Mouse (Mus musculus): ENCODE results near the gene Gm20388. TPM values are rescaled to one million over a fixed set of nuclear protein-coding genes. Genes with fewer than 3 reads are reported as not detected.

Gene Gm20388
- polyA plus RNA-seq, 1 experiment = 23.9 TPM

DNA sequence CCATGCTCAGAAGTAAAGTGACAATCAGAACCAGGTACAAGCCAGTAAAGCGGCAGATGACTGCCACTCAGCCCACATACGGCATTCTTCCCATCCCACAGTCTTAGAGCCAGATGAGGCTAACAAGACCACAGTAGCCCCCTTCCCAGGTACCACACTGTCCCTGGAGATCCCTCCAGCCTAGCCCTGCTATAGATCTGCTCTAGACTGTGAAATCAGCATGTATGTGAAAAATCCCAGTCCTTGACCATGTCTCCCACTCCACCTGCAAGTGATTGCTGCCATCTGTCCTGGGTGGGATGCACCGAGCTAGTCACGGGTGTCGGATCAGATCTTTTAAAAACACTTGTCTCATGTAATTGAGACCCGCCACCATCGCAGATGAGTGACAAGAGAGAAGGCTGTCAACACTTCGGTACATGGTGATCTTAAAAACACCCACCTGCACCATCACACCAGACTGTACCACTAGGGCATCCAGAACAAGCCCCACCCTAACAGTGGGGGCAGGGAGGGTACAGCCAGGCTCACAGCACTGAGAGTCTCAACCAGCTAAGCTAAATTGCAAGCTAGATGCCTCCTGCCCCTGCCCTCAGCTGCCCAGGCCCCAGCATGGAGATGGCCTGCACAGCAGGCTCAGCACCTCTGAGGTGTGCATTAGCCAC lies 669.8 kb downstream of the Gm20388 start:
- Histone ChIP-seq H3K4me1 (ENCODE audit: control insufficient read depth, insufficient read depth, low read length) (no peaks in the 10 kb centered on the region), H3K4me3 (ENCODE audit: insufficient read depth, low read length) (no peak overlapping the region), H3K27ac (ENCODE audit: insufficient read depth, low read length) (no peak overlapping the region)
- TF ChIP-seq CTCF (IDR thresholded peaks at IDR 0.05; ENCODE audit: extremely low read depth, insufficient read depth, low read length) = no peak
- no peak for TF ChIP-seq POLR2A (IDR thresholded peaks at IDR 0.05; ENCODE audit: extremely low read depth, insufficient read depth, low read length)

DNA sequence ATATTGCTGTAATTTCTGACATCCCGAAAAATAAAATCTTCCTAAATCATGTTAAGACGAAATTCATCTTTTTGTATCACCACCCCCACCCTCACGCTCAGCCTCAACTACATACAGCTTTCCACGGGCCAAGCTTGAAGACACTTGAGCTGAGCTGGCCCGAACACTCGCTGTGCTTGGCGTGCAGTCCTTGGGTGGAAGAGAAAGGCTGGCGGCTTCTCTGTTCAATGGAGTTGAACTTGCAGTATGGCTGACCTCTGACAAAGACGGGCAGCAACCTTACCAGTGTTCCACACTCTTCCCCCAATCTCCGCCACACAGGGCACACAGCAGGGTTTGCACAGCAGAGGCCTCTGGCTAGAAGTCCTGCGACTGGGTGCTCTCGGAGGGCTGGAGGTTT lies 670.7 kb downstream of the Gm20388 start:
- Histone ChIP-seq H3K4me1 (ENCODE audit: control insufficient read depth, insufficient read depth, low read length) (no peaks in the 10 kb centered on the region), H3K4me3 (ENCODE audit: insufficient read depth, low read length) (no peak overlapping the region), H3K27ac (ENCODE audit: insufficient read depth, low read length) (no peak overlapping the region)
- TF ChIP-seq POLR2A (IDR thresholded peaks at IDR 0.05; ENCODE audit: extremely low read depth, insufficient read depth, low read length) = no peak

DNA sequence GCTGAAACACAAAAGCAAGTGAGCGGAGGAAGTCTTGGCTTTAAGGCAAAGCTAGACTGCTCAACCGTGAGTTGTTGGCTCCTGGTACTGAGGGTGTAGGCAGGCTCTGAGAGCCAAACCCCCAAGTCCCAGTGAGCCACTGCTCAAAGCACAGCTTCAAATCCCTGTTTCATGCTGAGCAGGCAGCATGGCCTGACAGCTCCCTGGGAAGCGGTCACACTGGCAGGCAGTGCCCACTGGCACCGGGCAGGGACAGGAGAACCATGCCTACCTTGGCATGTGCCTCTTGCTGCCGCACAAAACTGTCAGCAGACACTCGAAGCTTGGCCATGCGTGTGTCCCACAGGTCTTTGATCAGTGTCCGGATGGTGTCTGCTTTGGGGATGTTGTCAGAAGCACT lies 671.2 kb downstream of the Gm20388 start:
- TF ChIP-seq CTCF (IDR thresholded peaks at IDR 0.05; ENCODE audit: extremely low read depth, insufficient read depth, low read length) (no peak), POLR2A (IDR thresholded peaks at IDR 0.05; ENCODE audit: extremely low read depth, insufficient read depth, low read length) (no peak)
- Histone ChIP-seq H3K4me1 (ENCODE audit: control insufficient read depth, insufficient read depth, low read length) (no peaks in the 10 kb centered on the region), H3K4me3 (ENCODE audit: insufficient read depth, low read length) (no peak overlapping the region), H3K27ac (ENCODE audit: insufficient read depth, low read length) (no peak overlapping the region)

DNA sequence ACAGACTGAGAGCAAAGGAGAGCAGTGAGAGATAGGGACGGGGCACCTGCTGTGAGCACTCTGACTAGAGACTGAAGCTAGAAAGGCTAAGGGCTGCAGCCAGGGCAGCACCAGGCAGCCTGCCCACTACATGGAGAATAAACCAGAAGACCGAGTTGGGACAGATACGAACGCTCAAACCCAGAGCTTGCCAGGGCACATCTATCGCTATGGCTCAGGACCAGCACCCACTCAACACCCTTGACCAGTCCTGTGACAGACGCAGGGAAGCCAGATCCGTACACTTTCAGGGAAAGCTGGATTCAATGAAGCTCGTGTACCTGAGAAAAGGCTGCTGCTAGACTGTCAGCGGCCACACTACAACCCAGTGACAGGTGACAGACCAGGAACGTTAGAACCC lies 674.9 kb downstream of the Gm20388 start:
- H3K4me1 ChIP-seq (ENCODE audit: control insufficient read depth, insufficient read depth, low read length) = no peaks in the 10 kb centered on the region
- H3K27ac ChIP-seq (ENCODE audit: insufficient read depth, low read length) = no peak overlapping the region
- TF ChIP-seq POLR2A (IDR thresholded peaks at IDR 0.05; ENCODE audit: extremely low read depth, insufficient read depth, low read length) (no peak), CTCF (IDR thresholded peaks at IDR 0.05; ENCODE audit: extremely low read depth, insufficient read depth, low read length) (no peak)
- H3K4me3 ChIP-seq (ENCODE audit: insufficient read depth, low read length) = no peak overlapping the region

GRCm38 (mm10) chr8:120588908-120589771 lies 678.5 kb downstream of the Gm20388 start, which contains the start of gene Gins2:
Gins2 (minus strand) TSS chr8:120589304.
- TF ChIP-seq POLR2A (IDR thresholded peaks at IDR 0.05; ENCODE audit: extremely low read depth, insufficient read depth, low read length) (0 out of 2 replicates have a peak, but pooled peaks have one; percentile 15), CTCF (IDR thresholded peaks at IDR 0.05; ENCODE audit: extremely low read depth, insufficient read depth, low read length) (no peak)
- Histone ChIP-seq H3K4me1 (ENCODE audit: control insufficient read depth, insufficient read depth, low read length) (no peaks in the 10 kb centered on the region), H3K4me3 (ENCODE audit: insufficient read depth, low read length) (peak within 1 kb of the TSS; percentile 31), H3K27ac (ENCODE audit: insufficient read depth, low read length) (no peak within 1 kb of the TSS)

- Histone ChIP-seq H3K4me1 (ENCODE audit: control insufficient read depth, insufficient read depth, low read length) (no peaks in the 10 kb centered on the region), H3K4me3 (ENCODE audit: insufficient read depth, low read length) (peak overlapping the region; percentile 31; the same call in 1 of the 2 replicates), H3K27ac (ENCODE audit: insufficient read depth, low read length) (no peak overlapping the region)
- TF ChIP-seq POLR2A (IDR thresholded peaks at IDR 0.05; ENCODE audit: extremely low read depth, insufficient read depth, low read length) = no peak
- no peak for TF ChIP-seq CTCF (IDR thresholded peaks at IDR 0.05; ENCODE audit: extremely low read depth, insufficient read depth, low read length)
Observed at GRCm38 (mm10) chr8:120589921-120590320, 679.3 kb downstream of the Gm20388 start.

- Histone ChIP-seq H3K4me1 (ENCODE audit: control insufficient read depth, insufficient read depth, low read length) (no peaks in the 10 kb centered on the region), H3K27ac (ENCODE audit: insufficient read depth, low read length) (no peak overlapping the region), H3K4me3 (ENCODE audit: insufficient read depth, low read length) (no peak overlapping the region)
- TF ChIP-seq POLR2A (IDR thresholded peaks at IDR 0.05; ENCODE audit: extremely low read depth, insufficient read depth, low read length) (no peak), CTCF (IDR thresholded peaks at IDR 0.05; ENCODE audit: extremely low read depth, insufficient read depth, low read length) (no peak)
Observed at GRCm38 (mm10) chr8:120591587-120592292, 681.1 kb downstream of the Gm20388 start.

DNA sequence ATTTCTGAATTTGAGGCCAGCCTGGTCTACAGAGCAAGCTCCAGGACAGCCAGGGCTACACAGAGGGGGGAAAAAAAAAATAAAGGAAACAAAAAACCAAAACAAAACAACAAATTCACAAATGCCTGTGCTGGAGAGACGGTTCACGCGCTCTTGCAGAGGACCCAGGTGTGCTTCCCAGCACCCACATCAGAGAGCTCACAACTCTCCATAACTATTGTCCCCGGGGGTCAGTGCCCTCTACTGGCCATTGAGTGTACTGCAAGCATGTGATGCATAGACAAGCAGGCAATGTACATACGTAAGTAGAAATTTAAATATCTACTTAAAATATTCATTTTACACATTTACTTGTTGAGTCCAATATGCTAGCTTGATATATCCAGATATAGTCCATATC lies 683.9 kb downstream of the Gm20388 start:
- H3K4me3 ChIP-seq (ENCODE audit: insufficient read depth, low read length) = no peak overlapping the region
- TF ChIP-seq CTCF (IDR thresholded peaks at IDR 0.05; ENCODE audit: extremely low read depth, insufficient read depth, low read length) = peak; percentile 26; the same call in 1 of the 2 replicates
- no peak for TF ChIP-seq POLR2A (IDR thresholded peaks at IDR 0.05; ENCODE audit: extremely low read depth, insufficient read depth, low read length)
- H3K4me1 ChIP-seq (ENCODE audit: control insufficient read depth, insufficient read depth, low read length) = peaks cover 2% of the 10 kb centered on the region; the same call in 1 of the 2 replicates
- H3K27ac ChIP-seq (ENCODE audit: insufficient read depth, low read length) = no peak overlapping the region

DNA sequence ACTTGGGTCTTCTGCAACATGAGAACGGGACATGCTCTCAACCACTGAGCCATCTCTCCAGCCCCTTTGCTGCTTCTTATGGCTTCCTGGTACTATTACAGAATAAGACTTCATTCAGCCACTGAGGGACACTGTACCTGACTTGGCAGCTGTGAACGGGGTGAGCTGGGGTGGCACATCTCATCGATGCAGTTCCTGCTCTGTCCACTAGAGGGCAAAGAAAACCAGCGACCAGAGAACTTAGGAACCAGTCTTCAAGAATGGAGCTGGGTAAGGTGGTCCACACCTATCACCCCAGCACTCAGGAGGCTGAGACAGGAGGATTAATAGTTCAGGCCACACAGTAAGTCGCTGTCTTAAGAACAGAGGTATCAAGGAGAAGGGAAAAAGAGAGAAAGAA lies 685.3 kb downstream of the Gm20388 start:
- H3K4me3 ChIP-seq (ENCODE audit: insufficient read depth, low read length) = no peak overlapping the region
- H3K4me1 ChIP-seq (ENCODE audit: control insufficient read depth, insufficient read depth, low read length) = peaks cover 2% of the 10 kb centered on the region; the same call in 1 of the 2 replicates
- no peak overlapping the region for H3K27ac ChIP-seq (ENCODE audit: insufficient read depth, low read length)
- TF ChIP-seq CTCF (IDR thresholded peaks at IDR 0.05; ENCODE audit: extremely low read depth, insufficient read depth, low read length) = peak; percentile 84
- TF ChIP-seq POLR2A (IDR thresholded peaks at IDR 0.05; ENCODE audit: extremely low read depth, insufficient read depth, low read length) = no peak

Data from cortical plate, adult 2 months (tissue).